Comparison of ENCODE assay signal across 8 mouse cellular contexts in the genomic region with DNA sequence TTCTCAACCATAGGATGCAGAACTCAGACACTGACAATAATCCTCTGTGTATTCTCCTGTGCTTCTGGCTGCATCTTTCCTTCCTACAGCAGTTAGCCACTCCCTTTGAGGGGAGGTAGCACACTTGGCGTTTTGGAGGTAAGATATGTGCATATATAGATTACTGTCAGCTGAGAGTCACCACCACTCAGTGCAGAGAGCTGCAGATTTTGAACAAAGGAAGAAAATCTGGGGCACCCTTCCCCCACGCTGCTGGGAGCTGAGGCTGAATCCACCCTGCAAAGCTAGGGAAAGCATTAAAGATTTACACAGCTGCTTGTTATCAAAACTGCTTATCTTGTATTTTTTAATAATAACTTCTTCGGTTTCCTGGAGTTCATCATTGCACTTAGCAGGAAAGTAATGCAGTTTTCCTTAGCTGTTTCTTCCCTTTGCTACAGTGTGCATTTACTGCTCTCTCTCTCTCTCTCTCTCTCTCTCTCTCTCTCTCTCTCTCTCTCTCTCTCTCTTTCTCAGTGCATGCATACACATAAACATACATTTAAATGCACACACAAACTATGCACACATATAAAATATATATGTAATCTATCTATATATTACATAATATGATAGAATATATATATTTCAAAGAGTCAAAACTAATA.
A peak's percentile ranks its signal among the peaks of the same experiment; 100 is the strongest.
DNase-seq lines count a peak whose midpoint lies in the region; ATAC-seq and TF ChIP-seq lines count a peak whose summit lies in the region.
"Had no signal": no experiment of that assay in that cellular context is flagged by ENCODE, and none has a peak within 500 bp of the region (broad histone marks: within the 10 kb centered on the region; RNA-seq: fewer than 3 reads in every experiment).

No protein-coding gene starts in this region.

- WGBS in forebrain, embryonic 12.5 days, result 39% methylated on average over 3 of the region's 3 CpGs
- 39% methylated on average over 3 of the region's 3 CpGs for WGBS in kidney, embryonic 15.5 days

- 0 out of 2 replicates have a peak overlapping the region, but pooled peaks have one; percentile 60 for H3K27ac ChIP-seq in cortical plate, adult 2 months (ENCODE audit: insufficient read depth, low read length)
- H3K27ac ChIP-seq in forebrain, embryonic 12.5 days, result peak overlapping the region; percentile 63; the same call in 1 of the 2 replicates
- H3K27ac ChIP-seq in kidney, embryonic 15.5 days, result no peak overlapping the region

- H3K4me2 ChIP-seq in forebrain, embryonic 12.5 days, result no peak overlapping the region
- H3K4me2 ChIP-seq in kidney, embryonic 15.5 days, result no peak overlapping the region

- H3K9me3 ChIP-seq in forebrain, embryonic 12.5 days, result no peaks in the 10 kb centered on the region
- H3K9me3 ChIP-seq in kidney, embryonic 15.5 days (replicated peaks), result no peaks in the 10 kb centered on the region

- no peak overlapping the region for H3K9ac ChIP-seq in forebrain, embryonic 12.5 days
- H3K9ac ChIP-seq in kidney, embryonic 15.5 days, result no peak overlapping the region

- TF ChIP-seq CTCF in cortical plate, adult 2 months (IDR thresholded peaks at IDR 0.05; ENCODE audit: extremely low read depth, insufficient read depth, low read length), result no peak

- TF ChIP-seq POLR2A in cortical plate, adult 2 months (IDR thresholded peaks at IDR 0.05; ENCODE audit: extremely low read depth, insufficient read depth, low read length), result no peak

- no peaks in the 10 kb centered on the region; the same call in 1 of the 2 replicates for H3K4me1 ChIP-seq in cortical plate, adult 2 months (ENCODE audit: control insufficient read depth, insufficient read depth, low read length)
- H3K4me1 ChIP-seq in forebrain, embryonic 12.5 days, result peaks cover 2% of the 10 kb centered on the region; the same call in 1 of the 2 replicates
- no peaks in the 10 kb centered on the region for H3K4me1 ChIP-seq in kidney, embryonic 15.5 days

- no peaks in the 10 kb centered on the region for H3K36me3 ChIP-seq in forebrain, embryonic 12.5 days (replicated peaks)
- H3K36me3 ChIP-seq in kidney, embryonic 15.5 days, result no peaks in the 10 kb centered on the region

- ATAC-seq in forebrain, embryonic 12.5 days (ENCODE audit: low FRiP score), result peak; percentile 89
- no peak for ATAC-seq in kidney, embryonic 15.5 days (replicated peaks; ENCODE audit: low FRiP score)

- peak; percentile 6 to 11 for DNase-seq in layer of hippocampus, postnatal 25 days (ENCODE audit: extremely low spot score in 1 of 2, low spot score in 1 of 2)
- DNase-seq in retina, adult 2 months (ENCODE audit: low read depth, low spot score), result peak; percentile 6
- no peak for DNase-seq in adrenal gland, postnatal 25 days
- no peak for DNase-seq in gastrocnemius, postnatal 4 days (ENCODE audit: low spot score in 2 of 2)
- DNase-seq: lung, postnatal 10 days had no signal

- no peaks in the 10 kb centered on the region for H3K27me3 ChIP-seq in forebrain, embryonic 12.5 days
- no peaks in the 10 kb centered on the region for H3K27me3 ChIP-seq in kidney, embryonic 15.5 days

- no peak overlapping the region for H3K4me3 ChIP-seq in cortical plate, adult 2 months (ENCODE audit: insufficient read depth, low read length)
- no peak overlapping the region for H3K4me3 ChIP-seq in forebrain, embryonic 12.5 days (replicated peaks)
- H3K4me3 ChIP-seq in kidney, embryonic 15.5 days (replicated peaks), result no peak overlapping the region

Comparison
In these comparisons a context has a peak if more than half of its experiments do, and no peak if none do; other contexts are left out.
1. DNase-seq: peak in layer of hippocampus, postnatal 25 days (2 of 2) and retina, adult 2 months (single experiment); none in adrenal gland, postnatal 25 days (single experiment) and gastrocnemius, postnatal 4 days (0 of 2).